Mouse (Mus musculus) spleen, adult 2 months (tissue): ENCODE measurements around the gene Ntf3. TPM values are rescaled to one million over a fixed set of nuclear protein-coding genes. Genes with fewer than 3 reads are reported as not detected.

Source experiments
- DNase-seq, 2 experiments: peaks; one replicate each; pipeline versions ENCODE4 v3.0.0 to v3.0.0-alpha.2; 2012 to 2021; ENCODE audit warnings: low spot score in 2 of 2, low read depth in 1 of 2
- H3K27ac ChIP-seq: fragments of 200-500 bp; 2 replicates; pipeline ENCODE4 v1.5.1; 2012; ENCODE audit warnings: low read length, inconsistent platforms; ENCODE audit not compliant: insufficient read depth
- H3K27me3 ChIP-seq: fragments of 200-500 bp; 2 replicates; pipeline ENCODE4 v1.6.1; 2012; ENCODE audit warnings: mild to moderate bottlenecking, moderate library complexity, low read length, inconsistent platforms; ENCODE audit not compliant: control insufficient read depth, insufficient read depth
- H3K36me3 ChIP-seq: fragments of 200-500 bp; 2 replicates; pipeline ENCODE4 v1.6.1; 2012; ENCODE audit warnings: mild to moderate bottlenecking, low read length, inconsistent platforms; ENCODE audit not compliant: control insufficient read depth, insufficient read depth
- H3K4me1 ChIP-seq: fragments of 200-500 bp; 2 replicates; pipeline ENCODE4 v1.6.1; 2011; ENCODE audit warnings: inconsistent platforms; ENCODE audit not compliant: control insufficient read depth, insufficient read depth, insufficient read length
- H3K4me3 ChIP-seq: fragments of 200-500 bp; 2 replicates; pipeline ENCODE4 v1.5.1; 2011; ENCODE audit warnings: mild to moderate bottlenecking, inconsistent platforms; ENCODE audit not compliant: insufficient read depth, insufficient read length; ENCODE audit errors: extremely low read depth
- CTCF ChIP-seq: fragments of 200-500 bp; IDR thresholded peaks from 2 replicates; pipeline ENCODE4 v1.5.1; 2011; ENCODE audit warnings: mild to moderate bottlenecking, inconsistent platforms; ENCODE audit not compliant: insufficient read depth, insufficient read length, insufficient replicate concordance; ENCODE audit errors: extremely low read depth
- POLR2A ChIP-seq: fragments of 200-500 bp; IDR thresholded peaks from 2 replicates; pipeline ENCODE4 v1.6.1; 2011; ENCODE audit warnings: low read depth, low read length, inconsistent platforms
- WGBS: fragments of 180-500 bp; shearing (Covaris S2); methylation state at CpG from one replicate; pipeline ENCODE4 v1.1.7; 2018; 5-methylcytosine and 5-hydroxymethylcytosine counted together
- polyA plus RNA-seq: library from polyadenylated mRNA; depleted of rRNA; stranded (reverse); fragments of >200 nt; gene quantifications from 2 replicates; pipeline ENCODE4 v1.2.3, GENCODE M21; 2012

The Ntf3 gene
- polyA plus RNA-seq, 1 experiment = 1.3 TPM

- no peak for TF ChIP-seq CTCF
- DNase-seq = no peak
- no peaks in the 10 kb centered on the region for H3K36me3 ChIP-seq
- no peak overlapping the region for H3K27ac ChIP-seq
- 72% methylated on average over 7 of the region's 7 CpGs for WGBS
- H3K4me3 ChIP-seq = no peak overlapping the region
- no peaks in the 10 kb centered on the region for H3K4me1 ChIP-seq
- H3K27me3 ChIP-seq = no peaks in the 10 kb centered on the region
Measured at GRCm38 (mm10) chr6:126106051-126106797, 60.5 kb downstream of the Ntf3 start.

GRCm38 (mm10) chr6:126105083-126105740 lies 61.5 kb downstream of the Ntf3 start:
- no peaks in the 10 kb centered on the region for H3K27me3 ChIP-seq
- no peak for TF ChIP-seq POLR2A
- DNase-seq = no peak
- 71% methylated on average over 12 of the region's 12 CpGs for WGBS
- H3K4me3 ChIP-seq = no peak overlapping the region
- no peaks in the 10 kb centered on the region for H3K36me3 ChIP-seq
- H3K27ac ChIP-seq = no peak overlapping the region
- H3K4me1 ChIP-seq = no peaks in the 10 kb centered on the region

GRCm38 (mm10) chr6:126102571-126102970 lies 64.1 kb downstream of the Ntf3 start:
- H3K4me3 ChIP-seq = no peak overlapping the region
- TF ChIP-seq CTCF (no peak), POLR2A (no peak)
- H3K27ac ChIP-seq = no peak overlapping the region
- WGBS = 76% methylated on average over 6 of the region's 6 CpGs
- no peaks in the 10 kb centered on the region for H3K36me3 ChIP-seq
- H3K4me1 ChIP-seq = no peaks in the 10 kb centered on the region
- no peak for DNase-seq
- H3K27me3 ChIP-seq = no peaks in the 10 kb centered on the region

GRCm38 (mm10) chr6:126102007-126102406 lies 64.7 kb downstream of the Ntf3 start:
- Histone ChIP-seq H3K27ac (no peak overlapping the region), H3K4me1 (no peaks in the 10 kb centered on the region), H3K4me3 (no peak overlapping the region), H3K36me3 (no peaks in the 10 kb centered on the region), H3K27me3 (no peaks in the 10 kb centered on the region)
- DNase-seq = no peak
- no peak for TF ChIP-seq CTCF
- no peak for TF ChIP-seq POLR2A
- WGBS = 89% methylated on average over 11 of the region's 11 CpGs

- H3K27ac ChIP-seq = no peak overlapping the region
- DNase-seq = no peak
- no peak overlapping the region for H3K4me3 ChIP-seq
- no peaks in the 10 kb centered on the region for H3K27me3 ChIP-seq
- 100% methylated on average over 1 of the region's 1 CpGs for WGBS
- no peak for TF ChIP-seq CTCF
- TF ChIP-seq POLR2A = no peak
- no peaks in the 10 kb centered on the region for H3K36me3 ChIP-seq
- no peaks in the 10 kb centered on the region for H3K4me1 ChIP-seq
Measured at GRCm38 (mm10) chr6:126100579-126100978, 66.1 kb downstream of the Ntf3 start.

GRCm38 (mm10) chr6:126097471-126097870 lies 69.2 kb downstream of the Ntf3 start:
- H3K4me1 ChIP-seq = no peaks in the 10 kb centered on the region
- no peaks in the 10 kb centered on the region for H3K27me3 ChIP-seq
- 73% methylated on average over 5 of the region's 5 CpGs for WGBS
- no peak overlapping the region for H3K27ac ChIP-seq
- no peaks in the 10 kb centered on the region for H3K36me3 ChIP-seq
- H3K4me3 ChIP-seq = no peak overlapping the region
- TF ChIP-seq CTCF (no peak), POLR2A (no peak)
- no peak for DNase-seq

- H3K27me3 ChIP-seq = no peaks in the 10 kb centered on the region
- 84% methylated on average over 13 of the region's 13 CpGs for WGBS
- H3K36me3 ChIP-seq = no peaks in the 10 kb centered on the region
- TF ChIP-seq CTCF = no peak
- no peak for TF ChIP-seq POLR2A
- no peak for DNase-seq
- H3K4me3 ChIP-seq = no peak overlapping the region
- no peak overlapping the region for H3K27ac ChIP-seq
- H3K4me1 ChIP-seq = no peaks in the 10 kb centered on the region
Measured at GRCm38 (mm10) chr6:126096085-126096484, 70.6 kb downstream of the Ntf3 start.
